Mouse (Mus musculus) bone marrow, adult 2 months (tissue): ENCODE data around the gene Cinp. TPM values are rescaled to one million over a fixed set of nuclear protein-coding genes. Genes with fewer than 3 reads are reported as not detected.

Experiments used
- H3K27ac ChIP-seq: fragments of 200-500 bp; 2 replicates; pipeline ENCODE4 v1.5.1; 2012; ENCODE audit warnings: low read depth, mild to moderate bottlenecking, control low read depth, inconsistent platforms, low read length; ENCODE audit not compliant: control insufficient read depth, poor library complexity, insufficient read depth
- H3K4me1 ChIP-seq: fragments of 200-500 bp; 2 replicates; pipeline ENCODE4 v1.6.1; 2011; ENCODE audit warnings: low read length; ENCODE audit not compliant: control insufficient read depth, insufficient read depth
- H3K4me3 ChIP-seq: fragments of 200-500 bp; replicated peaks from 2 replicates; pipeline ENCODE3; 2011; ENCODE audit warnings: mild to moderate bottlenecking, low read depth, low read length, control low read depth; ENCODE audit not compliant: control insufficient read depth
- CTCF ChIP-seq: fragments of 200-500 bp; IDR thresholded peaks from 2 replicates; pipeline ENCODE4 v1.5.1; 2011; ENCODE audit warnings: low read length, control low read depth; ENCODE audit not compliant: control insufficient read depth, insufficient read depth
- POLR2A ChIP-seq: fragments of 200-500 bp; IDR thresholded peaks from 2 replicates; pipeline ENCODE4 v1.6.1; 2011; ENCODE audit warnings: low read depth, mild to moderate bottlenecking, control low read depth, low read length, borderline replicate concordance; ENCODE audit not compliant: control insufficient read depth
- WGBS: fragments of 180-500 bp; shearing (Covaris S2); methylation state at CpG from one replicate; pipeline ENCODE4 v1.1.7; 2018; 5-methylcytosine and 5-hydroxymethylcytosine counted together
- polyA plus RNA-seq: library from polyadenylated mRNA; stranded (reverse); fragments of >200 nt; gene quantifications from 2 replicates; pipeline ENCODE4 v1.2.4, GENCODE M21; 2011; ENCODE audit warnings: low replicate concordance; ENCODE audit not compliant: missing spikeins, insufficient read depth, insufficient read length

The Cinp gene
- polyA plus RNA-seq, 1 experiment, result 37.1 TPM

GRCm38 (mm10) chr12:110844227-110845130 lies 44.5 kb downstream of the Cinp start:
- H3K4me1 ChIP-seq, result no peaks in the 10 kb centered on the region; the same call in 1 of the 2 replicates
- TF ChIP-seq POLR2A (no peak), CTCF (no peak)
- 1% methylated on average over 42 of the region's 42 CpGs for WGBS
- peak overlapping the region; percentile 81 for H3K4me3 ChIP-seq
- H3K27ac ChIP-seq, result peak overlapping the region; percentile 50

GRCm38 (mm10) chr12:110843194-110844048 lies 45.5 kb downstream of the Cinp start:
- Histone ChIP-seq H3K4me3 (peak overlapping the region; percentile 81), H3K4me1 (no peaks in the 10 kb centered on the region; the same call in 1 of the 2 replicates), H3K27ac (peak overlapping the region; percentile 50)
- TF ChIP-seq POLR2A (no peak), CTCF (peak; percentile 89)
- WGBS, result 10% methylated on average over 32 of the region's 32 CpGs

GRCm38 (mm10) chr12:110841731-110842493 lies 47.0 kb downstream of the Cinp start:
- WGBS, result 71% methylated on average over 5 of the region's 5 CpGs
- H3K4me1 ChIP-seq, result no peaks in the 10 kb centered on the region; the same call in 1 of the 2 replicates
- no peak overlapping the region for H3K4me3 ChIP-seq
- no peak overlapping the region for H3K27ac ChIP-seq
- TF ChIP-seq CTCF (no peak), POLR2A (no peak)

GRCm38 (mm10) chr12:110840348-110841198 lies 48.4 kb downstream of the Cinp start, which contains the start of gene Mok:
TSS of gene Mok (minus strand) at chr12:110840939.
- H3K4me3 ChIP-seq, result peak within 1 kb of the TSS; percentile 72
- TF ChIP-seq CTCF (no peak), POLR2A (peak; percentile 33; the same call in 1 of the 2 replicates)
- WGBS, result under 1% methylated on average over 71 of the region's 71 CpGs
- no peaks in the 10 kb centered on the region for H3K4me1 ChIP-seq
- H3K27ac ChIP-seq, result no peak within 1 kb of the TSS; the same call in 1 of the 2 replicates

GRCm38 (mm10) chr12:110837850-110838249 lies 51.1 kb downstream of the Cinp start:
- no peaks in the 10 kb centered on the region for H3K4me1 ChIP-seq
- H3K27ac ChIP-seq, result no peak overlapping the region
- no peak for TF ChIP-seq CTCF
- no peak for TF ChIP-seq POLR2A
- no peak overlapping the region for H3K4me3 ChIP-seq
- WGBS, result 62% methylated on average over 8 of the region's 8 CpGs

GRCm38 (mm10) chr12:110837192-110837841 lies 51.6 kb downstream of the Cinp start:
- TF ChIP-seq CTCF, result no peak
- TF ChIP-seq POLR2A, result no peak
- 13% methylated on average over 5 of the region's 5 CpGs for WGBS

GRCm38 (mm10) chr12:110836729-110837128 lies 52.2 kb downstream of the Cinp start:
- 68% methylated on average over 6 of the region's 6 CpGs for WGBS
- H3K4me1 ChIP-seq, result no peaks in the 10 kb centered on the region

More at GRCm38 (mm10) chr12:110837192-110837841, 51.6 kb downstream of the Cinp start:
- Histone ChIP-seq H3K4me1 (no peaks in the 10 kb centered on the region), H3K4me3 (no peak overlapping the region), H3K27ac (peak overlapping the region; percentile 41)

More at GRCm38 (mm10) chr12:110836729-110837128, 52.2 kb downstream of the Cinp start:
- TF ChIP-seq POLR2A (no peak), CTCF (no peak)
- Histone ChIP-seq H3K27ac (peak overlapping the region; percentile 41), H3K4me3 (no peak overlapping the region)
